Mouse (Mus musculus): ENCODE measurements around the gene Syt10.

DNA sequence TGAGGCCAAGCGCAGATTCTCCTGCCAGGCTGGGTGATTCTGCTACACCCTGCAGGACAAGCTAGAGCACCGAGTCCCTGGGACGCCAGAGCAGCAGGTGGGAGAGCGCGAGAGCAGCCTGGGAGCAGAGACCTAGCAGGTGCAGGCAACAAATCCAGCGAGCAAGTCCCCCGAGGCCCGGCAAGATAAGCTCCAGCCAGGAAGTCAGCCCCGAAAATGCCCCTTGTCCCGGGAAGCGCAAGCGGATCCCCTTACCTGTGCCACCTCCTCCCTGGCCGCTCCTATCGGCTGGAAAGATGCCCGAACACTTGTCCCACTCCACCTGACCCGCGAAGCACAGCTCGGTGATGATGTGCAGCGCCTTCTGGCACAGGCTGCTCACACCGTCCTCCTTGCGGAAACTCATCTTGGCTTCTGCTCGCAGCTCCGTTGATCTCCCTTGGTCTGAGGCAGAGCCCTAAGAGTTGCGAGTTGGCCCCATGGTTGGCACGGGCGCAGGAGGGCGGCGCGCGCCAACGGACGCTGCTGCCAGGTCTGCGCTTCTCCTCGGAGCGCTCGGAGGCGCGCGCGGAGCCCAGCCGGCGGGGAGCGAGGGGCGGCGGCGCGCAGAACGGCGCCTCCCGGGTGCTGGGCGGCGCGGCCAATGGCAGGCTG, at the start of gene Syt10:
- TF ChIP-seq CTCF (IDR thresholded peaks at IDR 0.05; ENCODE audit: borderline replicate concordance, insufficient read depth, low read length) = no peak
- TF ChIP-seq POLR2A (IDR thresholded peaks at IDR 0.05; ENCODE audit: low read depth, low read length) = no peak

All from embryonic fibroblast, embryonic 13.5 days (primary cell).